Mouse (Mus musculus): ENCODE measurements at regions not wholly inside any gene's neighbourhood (a gene's known extent, or its start where the extent isn't known, plus 50 kb on each side); places are given as distances from the start of the nearest gene placed in this dataset.

DNA sequence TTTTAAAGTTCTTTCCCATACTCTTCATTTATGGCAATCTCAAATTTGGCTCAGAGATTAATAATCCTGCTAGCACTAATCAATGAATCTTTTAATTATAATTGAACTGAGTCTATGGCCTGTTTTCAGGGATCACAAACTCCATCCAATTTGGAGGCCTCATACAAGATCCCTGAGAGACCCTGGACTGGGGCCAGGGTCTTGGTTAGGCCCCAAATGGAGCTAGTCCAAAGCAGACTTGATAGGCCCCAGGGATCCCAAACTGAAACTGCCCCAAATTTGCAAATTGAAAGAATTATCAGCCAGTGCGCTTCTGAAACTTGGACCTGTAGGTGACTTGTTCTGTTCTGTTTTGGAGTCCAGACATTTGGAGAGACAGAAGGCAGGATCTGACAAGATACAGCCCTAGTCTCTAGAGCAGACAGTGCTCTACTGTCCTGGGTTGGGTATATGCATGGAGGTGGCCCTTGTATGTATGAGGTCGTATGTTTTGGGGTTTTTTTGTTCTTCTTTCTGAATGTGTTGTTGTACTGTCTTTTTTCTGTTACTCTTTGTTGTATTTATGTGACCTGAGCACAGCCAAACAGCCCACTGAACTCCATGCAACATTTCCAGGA lies 3978.3 kb downstream of the 9330182O14Rik start:
- no peak for TF ChIP-seq CTCF (conservative IDR thresholded peaks at IDR 0.05; ENCODE audit: low read length)
- TF ChIP-seq POU5F1 (IDR thresholded peaks at IDR 0.05; ENCODE audit: borderline replicate concordance, low read length) = no peak
- no peak for TF ChIP-seq NANOG (IDR thresholded peaks at IDR 0.05; ENCODE audit: borderline replicate concordance, low read length)
